Mouse (Mus musculus) midbrain, embryonic 15.5 days (tissue): ENCODE data around the gene Lgals3bp. TPM values are rescaled to one million over a fixed set of nuclear protein-coding genes. Genes with fewer than 3 reads are reported as not detected.

ENCODE experiments used
- ATAC-seq: fragments of 200-750 bp; cut with Nextera tagmentation; replicated peaks from 2 replicates; pipeline ENCODE4 v1.8.0; 2017; ENCODE audit warnings: moderate TSS enrichment
- H3K27ac ChIP-seq: fragments of 300-500 bp; sonication (generic); 2 replicates; pipeline ENCODE4 v1.5.1; 2015; ENCODE audit warnings: mild to moderate bottlenecking, inconsistent platforms
- H3K27me3 ChIP-seq: fragments of 300-500 bp; sonication (generic); replicated peaks from 2 replicates; pipeline ENCODE4 v1.6.1; 2015; ENCODE audit warnings: inconsistent platforms
- H3K36me3 ChIP-seq: fragments of 300-500 bp; sonication (generic); replicated peaks from 2 replicates; pipeline ENCODE4 v1.6.1; 2015; ENCODE audit warnings: inconsistent platforms
- H3K4me1 ChIP-seq: fragments of 300-500 bp; sonication (generic); 2 replicates; pipeline ENCODE4 v1.6.1; 2015; ENCODE audit warnings: inconsistent platforms
- H3K4me2 ChIP-seq: fragments of 300-500 bp; sonication (generic); 2 replicates; pipeline ENCODE4 v1.6.1; 2015; ENCODE audit warnings: inconsistent platforms, mild to moderate bottlenecking, moderate library complexity
- H3K4me3 ChIP-seq: fragments of 300-500 bp; sonication (generic); 2 replicates; pipeline ENCODE4 v1.5.1; 2015; ENCODE audit warnings: mild to moderate bottlenecking, inconsistent platforms
- H3K9ac ChIP-seq: fragments of 300-500 bp; sonication (generic); 2 replicates; pipeline ENCODE4 v1.6.1; 2015; ENCODE audit warnings: mild to moderate bottlenecking, inconsistent platforms
- H3K9me3 ChIP-seq: fragments of 300-500 bp; sonication (generic); 2 replicates; pipeline ENCODE4 v1.6.1; 2016; ENCODE audit warnings: inconsistent platforms
- WGBS: fragments of 180-500 bp; shearing (Covaris S2); methylation state at CpG from one replicate; pipeline ENCODE4 v1.1.7; 2015; ENCODE audit warnings: mixed read lengths; 5-methylcytosine and 5-hydroxymethylcytosine counted together
- polyA plus RNA-seq: library from polyadenylated mRNA; unstranded; fragments of >200 nt; fragmentation: Nextera tagmentation; extraction: Ambion mirVana; gene quantifications from 2 replicates; pipeline ENCODE4 v1.2.1, GENCODE M21; 2015

Lgals3bp gene
- 5.1 and 6.7 TPM in 2 replicates for polyA plus RNA-seq

DNA sequence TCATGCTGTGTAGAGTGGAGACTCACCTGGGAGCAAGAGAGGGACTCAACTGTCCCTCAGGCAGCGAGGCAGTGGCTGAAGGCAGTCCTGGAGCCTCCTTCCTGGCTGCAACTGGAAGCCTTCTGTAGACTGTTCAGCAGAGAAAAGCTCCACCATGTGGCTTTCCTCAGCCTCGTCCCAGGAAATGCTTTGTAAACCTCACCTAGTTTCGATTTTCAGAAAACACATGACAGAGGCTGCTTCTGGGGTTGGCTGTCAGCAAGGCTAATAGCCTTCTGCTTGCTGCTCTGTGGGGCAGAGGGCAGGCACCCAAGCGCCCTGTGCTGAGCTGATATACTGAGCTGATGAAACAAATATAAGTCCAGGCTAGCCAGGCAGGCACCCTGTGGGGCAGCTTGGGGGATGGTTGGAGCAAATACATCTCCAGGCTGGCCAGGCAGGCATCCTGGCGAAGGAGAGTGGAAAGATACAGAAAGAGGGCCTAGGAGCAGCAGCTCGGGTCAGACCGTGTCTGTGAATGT lies at the start of gene Lgals3bp:
TSS of gene Lgals3bp (minus strand) at position 333 of the 521 bp plus-strand sequence.
- no peak within 1 kb of the TSS for H3K4me2 ChIP-seq
- H3K9ac ChIP-seq = no peak within 1 kb of the TSS
- no peak within 1 kb of the TSS for H3K4me3 ChIP-seq
- WGBS = 61% methylated on average over 7 of the region's 7 CpGs
- no peaks in the 10 kb centered on the region for H3K27me3 ChIP-seq
- no peaks in the 10 kb centered on the region for H3K9me3 ChIP-seq
- no peaks in the 10 kb centered on the region for H3K4me1 ChIP-seq
- no peak for ATAC-seq
- no peak within 1 kb of the TSS for H3K27ac ChIP-seq
- peaks cover 12% of the 10 kb centered on the region; the same call in 1 of the 2 replicates for H3K36me3 ChIP-seq

DNA sequence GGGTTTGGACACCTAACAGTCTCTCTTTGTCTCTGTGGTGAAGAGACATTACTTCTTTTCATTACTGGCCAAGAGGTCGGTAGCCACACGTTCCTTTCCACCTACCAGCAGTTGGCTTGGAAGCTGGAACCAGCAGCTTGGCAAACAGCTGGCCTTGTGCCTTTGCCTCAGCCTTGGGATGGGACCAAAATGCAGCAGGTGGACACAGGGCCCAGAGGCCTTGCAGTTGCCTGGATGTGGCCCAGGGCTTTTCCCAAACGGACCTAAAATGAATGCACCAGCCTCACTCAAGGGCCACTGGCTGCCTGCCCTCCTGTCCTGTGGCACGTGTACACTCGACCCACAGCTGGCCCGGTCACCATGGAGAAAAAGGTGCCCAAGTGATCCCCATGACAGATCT lies 49.3 kb upstream of the Lgals3bp start:
- Histone ChIP-seq H3K27ac (no peak overlapping the region), H3K9me3 (no peaks in the 10 kb centered on the region), H3K4me3 (no peak overlapping the region), H3K9ac (no peak overlapping the region), H3K4me1 (no peaks in the 10 kb centered on the region), H3K4me2 (no peak overlapping the region), H3K27me3 (no peaks in the 10 kb centered on the region), H3K36me3 (no peaks in the 10 kb centered on the region)
- WGBS = 91% methylated on average over 6 of the region's 6 CpGs
- ATAC-seq = no peak

DNA sequence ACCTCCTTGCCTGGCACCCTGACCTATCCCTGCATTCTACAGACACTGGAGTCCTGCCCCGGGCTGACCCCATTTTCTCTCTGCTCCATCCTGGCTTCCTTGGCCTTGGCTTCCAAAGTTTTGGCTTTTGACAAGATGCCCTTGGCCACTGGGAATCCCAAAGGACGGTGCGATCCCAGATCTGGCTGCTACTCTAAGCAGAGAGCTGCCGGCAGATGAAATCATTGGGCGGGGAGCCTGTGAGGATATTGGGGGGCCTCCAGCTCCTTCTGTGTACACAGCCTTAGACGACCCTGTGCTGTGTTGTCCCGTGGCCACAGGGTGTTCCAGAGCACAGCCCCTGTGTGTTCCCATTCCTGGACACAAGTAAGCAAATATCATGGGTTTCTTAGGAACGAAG lies 46.5 kb upstream of the Lgals3bp start:
- Histone ChIP-seq H3K27me3 (peaks cover 8% of the 10 kb centered on the region; the same call in 1 of the 2 replicates), H3K27ac (no peak overlapping the region), H3K4me3 (no peak overlapping the region), H3K4me1 (0 out of 2 replicates have a peak, but pooled peaks cover 3% of the 10 kb centered on the region), H3K4me2 (no peak overlapping the region), H3K9ac (no peak overlapping the region), H3K36me3 (no peaks in the 10 kb centered on the region), H3K9me3 (no peaks in the 10 kb centered on the region)
- no peak for ATAC-seq
- 86% methylated on average over 8 of the region's 8 CpGs for WGBS

DNA sequence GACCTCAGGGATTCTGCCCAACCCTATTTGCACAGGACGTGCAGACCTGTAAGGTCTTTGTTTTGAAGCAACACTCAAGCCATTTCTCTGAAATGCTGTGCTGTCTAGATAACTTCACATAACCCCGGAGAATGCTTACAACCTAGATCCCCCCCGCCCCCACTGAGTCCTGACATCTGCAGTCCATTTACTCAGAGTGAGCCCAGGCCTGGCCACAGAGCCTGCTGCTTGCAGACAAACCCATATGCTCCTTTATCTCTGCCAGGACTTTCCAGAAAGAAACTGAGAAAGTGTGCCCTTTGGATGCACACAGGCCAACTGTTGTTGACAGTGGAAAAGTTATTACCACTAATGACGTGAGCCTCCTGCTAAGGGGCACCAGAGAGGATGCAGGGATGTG lies 45.5 kb upstream of the Lgals3bp start:
- no peak for ATAC-seq
- no peaks in the 10 kb centered on the region for H3K36me3 ChIP-seq
- 80% methylated on average over 4 of the region's 4 CpGs for WGBS
- H3K4me2 ChIP-seq = no peak overlapping the region
- H3K4me1 ChIP-seq = peaks cover 10% of the 10 kb centered on the region
- H3K27ac ChIP-seq = no peak overlapping the region
- no peak overlapping the region for H3K9ac ChIP-seq
- H3K4me3 ChIP-seq = no peak overlapping the region
- peaks cover 8% of the 10 kb centered on the region; the same call in 1 of the 2 replicates for H3K27me3 ChIP-seq
- H3K9me3 ChIP-seq = no peaks in the 10 kb centered on the region

DNA sequence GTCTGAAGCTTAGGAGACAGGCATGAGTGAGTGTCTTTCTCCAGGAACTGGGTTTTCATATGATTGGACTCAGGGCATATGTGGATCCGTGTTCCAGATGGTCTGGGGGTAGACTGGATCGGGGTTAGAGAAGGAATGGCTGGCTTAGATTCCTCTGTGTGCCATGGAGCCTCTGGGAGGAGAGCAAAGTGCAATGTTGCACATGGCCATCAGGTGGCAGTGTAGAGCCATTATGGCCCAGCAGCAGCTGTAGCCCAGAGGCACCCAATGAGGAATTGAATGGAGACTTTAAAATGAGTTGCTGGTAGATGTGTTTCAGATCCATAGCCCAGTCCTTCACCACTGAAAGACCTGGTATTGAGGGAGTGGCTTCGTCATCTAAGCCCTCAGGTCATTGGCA lies 44.0 kb upstream of the Lgals3bp start:
- Histone ChIP-seq H3K9me3 (no peaks in the 10 kb centered on the region), H3K4me1 (peaks cover 10% of the 10 kb centered on the region), H3K27ac (no peak overlapping the region), H3K36me3 (no peaks in the 10 kb centered on the region), H3K9ac (no peak overlapping the region), H3K4me3 (no peak overlapping the region), H3K27me3 (peaks cover 8% of the 10 kb centered on the region; the same call in 1 of the 2 replicates), H3K4me2 (no peak overlapping the region)
- 15% methylated on average over 3 of the region's 3 CpGs for WGBS
- peak; percentile 62 for ATAC-seq

DNA sequence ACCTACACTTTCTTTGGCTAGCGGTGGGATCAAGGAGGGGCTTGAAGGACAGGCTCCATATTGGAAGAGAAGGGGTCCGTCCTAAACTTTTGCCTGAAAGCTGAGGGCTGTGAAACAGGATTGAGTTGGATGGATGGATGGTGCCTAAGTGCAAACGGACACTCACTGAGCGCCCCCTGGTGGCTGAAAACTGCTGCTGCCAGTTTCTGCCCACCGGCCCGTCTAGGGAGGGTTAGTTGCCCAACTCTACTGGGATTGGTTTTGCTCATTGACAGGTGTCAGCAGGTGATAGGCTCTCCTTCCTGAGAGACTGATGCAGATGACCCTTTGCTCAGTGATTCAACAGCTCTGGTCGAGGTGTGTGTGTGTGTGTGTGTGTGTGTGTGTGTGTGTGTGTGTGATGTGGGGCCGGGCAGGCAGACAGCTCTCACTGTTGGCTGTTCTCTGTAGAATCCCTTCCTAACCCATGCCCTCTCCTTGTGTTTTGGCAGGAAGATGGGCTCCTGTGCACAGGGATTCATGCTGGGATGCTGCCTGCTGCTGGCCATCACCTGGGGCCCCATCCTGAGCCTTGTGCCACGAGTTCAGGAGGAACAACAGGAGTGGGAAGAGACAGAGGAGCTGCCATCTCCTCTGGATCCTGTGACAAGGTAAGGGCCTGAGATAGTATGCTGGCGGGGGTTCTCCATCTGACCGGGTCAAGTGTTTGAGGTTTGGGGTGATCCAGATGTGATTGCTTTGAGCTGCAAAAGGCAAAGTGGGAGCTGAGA lies 41.5 kb upstream of the Lgals3bp start:
- WGBS = 34% methylated on average over 11 of the region's 11 CpGs
- H3K27me3 ChIP-seq = peaks cover 8% of the 10 kb centered on the region; the same call in 1 of the 2 replicates
- 0 out of 2 replicates have a peak, but pooled peaks have one; percentile 16 for ATAC-seq
- H3K4me1 ChIP-seq = peaks cover 24% of the 10 kb centered on the region
- H3K4me2 ChIP-seq = no peak overlapping the region
- H3K4me3 ChIP-seq = no peak overlapping the region
- no peaks in the 10 kb centered on the region for H3K36me3 ChIP-seq
- no peaks in the 10 kb centered on the region for H3K9me3 ChIP-seq
- no peak overlapping the region for H3K9ac ChIP-seq
- no peak overlapping the region for H3K27ac ChIP-seq

DNA sequence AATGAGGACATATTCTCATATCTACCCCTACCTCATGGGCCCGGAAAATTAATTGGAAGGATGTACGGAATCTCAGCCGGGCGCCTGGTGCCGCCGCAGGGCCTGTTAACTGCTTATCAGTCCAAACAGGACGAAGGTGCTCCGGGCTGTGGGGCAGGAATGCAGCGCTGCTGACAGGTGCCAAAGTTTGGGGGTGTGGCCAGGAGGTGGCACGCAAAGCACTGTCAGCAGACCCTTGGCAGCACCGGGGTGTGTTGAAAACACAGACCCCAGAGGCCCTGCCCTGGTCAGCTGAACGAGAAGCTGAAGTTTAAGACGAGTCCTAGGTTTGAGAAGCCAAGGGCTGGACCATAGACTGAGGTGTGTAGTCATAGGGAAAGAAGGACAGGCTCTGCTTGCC lies 40.8 kb upstream of the Lgals3bp start:
- H3K36me3 ChIP-seq = no peaks in the 10 kb centered on the region
- 71% methylated on average over 13 of the region's 13 CpGs for WGBS
- H3K9me3 ChIP-seq = no peaks in the 10 kb centered on the region
- no peak overlapping the region for H3K4me3 ChIP-seq
- no peak overlapping the region for H3K9ac ChIP-seq
- peaks cover 8% of the 10 kb centered on the region; the same call in 1 of the 2 replicates for H3K27me3 ChIP-seq
- no peak overlapping the region for H3K27ac ChIP-seq
- H3K4me1 ChIP-seq = peaks cover 27% of the 10 kb centered on the region
- no peak overlapping the region for H3K4me2 ChIP-seq
- no peak for ATAC-seq

DNA sequence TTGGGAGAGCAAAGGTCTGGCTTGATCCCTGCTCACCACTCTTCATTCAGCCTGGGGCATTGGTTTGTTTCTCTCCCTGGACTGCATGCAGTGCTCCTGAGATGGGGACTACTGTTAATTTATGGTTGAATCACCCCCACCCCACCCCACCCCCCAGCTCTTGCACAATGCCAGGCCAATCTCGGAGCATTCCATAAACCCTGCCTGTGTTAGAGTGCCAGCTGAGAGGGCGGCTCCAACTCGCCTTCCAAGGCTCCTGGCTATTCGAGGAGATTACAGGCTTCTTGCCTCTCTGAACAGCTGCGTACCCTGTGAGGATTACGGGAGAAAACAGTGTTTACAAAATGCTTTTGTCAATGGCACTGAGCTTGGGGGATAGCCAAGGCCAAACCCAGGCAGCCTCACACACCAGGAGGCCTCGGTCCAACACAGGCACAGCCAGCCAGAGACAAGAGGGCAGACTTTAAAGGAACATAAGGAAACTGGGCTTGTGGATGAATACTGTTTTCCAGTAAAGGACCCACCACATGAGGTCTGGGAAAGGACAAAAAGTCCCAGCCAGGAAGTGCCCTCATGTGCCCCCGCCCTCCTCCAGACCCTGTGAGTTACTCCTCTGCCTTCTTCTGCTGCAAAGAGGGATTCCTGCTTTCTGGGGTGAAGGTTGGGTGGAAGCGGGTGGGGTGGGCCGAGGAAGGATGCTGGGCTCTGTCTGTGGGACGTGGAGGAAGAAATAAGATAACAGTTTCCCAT lies 36.9 kb upstream of the Lgals3bp start:
- H3K9ac ChIP-seq = no peak overlapping the region
- no peaks in the 10 kb centered on the region for H3K36me3 ChIP-seq
- peak overlapping the region; percentile 60 for H3K27ac ChIP-seq
- peak; percentile 72 for ATAC-seq
- peaks cover 37% of the 10 kb centered on the region for H3K4me1 ChIP-seq
- no peak overlapping the region for H3K4me2 ChIP-seq
- 11% methylated on average over 11 of the region's 11 CpGs for WGBS
- no peak overlapping the region for H3K4me3 ChIP-seq
- H3K27me3 ChIP-seq = peaks cover 4% of the 10 kb centered on the region; the same call in 1 of the 2 replicates
- no peaks in the 10 kb centered on the region for H3K9me3 ChIP-seq

DNA sequence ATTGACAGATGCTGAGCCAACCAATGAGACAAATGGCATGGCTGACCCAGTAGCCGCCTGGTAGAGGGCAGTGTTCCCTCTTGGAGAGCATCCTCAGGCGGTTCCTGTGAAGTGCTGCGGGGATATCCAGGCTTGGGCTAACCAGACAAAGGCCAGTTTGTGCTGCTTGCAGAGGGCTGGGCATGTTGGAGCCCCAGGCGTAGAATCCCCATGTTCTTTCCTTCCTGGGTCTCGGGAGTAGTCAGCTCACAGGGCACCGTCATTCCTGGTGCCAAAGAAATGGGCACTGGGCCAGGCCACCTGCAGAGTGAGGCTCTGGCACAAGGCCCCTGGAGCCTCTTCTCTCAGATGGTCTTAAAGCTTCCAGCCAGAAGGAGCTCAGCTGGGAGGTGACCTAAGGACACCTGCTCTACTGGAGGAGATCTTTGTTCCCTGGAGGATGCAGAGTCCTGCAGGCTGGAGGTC lies 34.6 kb upstream of the Lgals3bp start:
- 0 out of 2 replicates have a peak, but pooled peaks have one; percentile 21 for ATAC-seq
- Histone ChIP-seq H3K4me3 (no peak overlapping the region), H3K9me3 (no peaks in the 10 kb centered on the region), H3K27ac (no peak overlapping the region), H3K36me3 (no peaks in the 10 kb centered on the region), H3K4me2 (no peak overlapping the region), H3K4me1 (peaks cover 32% of the 10 kb centered on the region), H3K9ac (no peak overlapping the region), H3K27me3 (no peaks in the 10 kb centered on the region)
- WGBS = 23% methylated on average over 6 of the region's 6 CpGs

DNA sequence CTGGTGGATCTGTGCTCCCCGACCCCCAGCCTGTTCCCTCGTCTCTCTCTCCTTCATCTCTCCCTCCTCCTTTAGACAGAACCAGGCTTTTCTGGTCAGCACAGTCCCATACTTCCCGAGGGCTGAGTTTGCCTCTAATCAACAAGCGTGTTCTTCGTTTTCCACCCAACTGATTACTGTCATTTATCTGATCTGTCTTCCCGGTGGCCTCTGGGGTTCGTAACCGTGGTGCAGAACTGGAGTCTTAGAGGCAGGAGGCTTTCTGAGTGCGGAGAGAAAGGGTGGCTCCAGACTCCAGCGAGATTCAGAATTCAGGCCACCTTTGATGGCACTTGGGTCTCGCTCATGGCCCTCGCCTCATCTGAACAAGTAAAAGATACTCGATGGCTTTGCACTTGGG lies 32.2 kb upstream of the Lgals3bp start:
- WGBS = 53% methylated on average over 13 of the region's 13 CpGs
- Histone ChIP-seq H3K4me1 (peaks cover 30% of the 10 kb centered on the region), H3K36me3 (no peaks in the 10 kb centered on the region), H3K27me3 (no peaks in the 10 kb centered on the region), H3K4me3 (no peak overlapping the region), H3K9ac (no peak overlapping the region), H3K27ac (no peak overlapping the region), H3K9me3 (no peaks in the 10 kb centered on the region), H3K4me2 (peak overlapping the region; percentile 5; the same call in 1 of the 2 replicates)
- ATAC-seq = no peak

DNA sequence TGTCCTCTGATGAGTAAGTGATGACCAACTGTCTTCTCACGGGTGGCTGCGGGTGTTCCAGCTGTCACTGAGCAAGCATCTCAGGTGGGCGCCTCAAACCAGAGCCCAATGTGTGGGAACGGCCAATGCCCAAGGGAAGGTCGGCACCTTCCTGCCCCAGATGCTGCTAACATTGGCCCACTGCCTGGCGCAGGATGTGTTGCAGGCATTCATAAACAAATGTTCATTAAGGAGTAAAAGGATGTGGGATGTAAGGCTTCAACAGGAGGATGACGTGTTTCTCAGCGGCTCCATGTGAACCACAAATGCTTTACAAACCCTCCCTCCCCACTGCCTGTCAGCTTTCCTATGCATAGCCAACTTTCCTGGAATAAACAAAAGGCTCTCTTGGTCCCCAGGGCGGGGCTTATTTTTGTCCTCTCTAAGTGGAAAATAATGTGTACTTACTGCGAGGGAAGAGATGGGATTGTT lies 31.5 kb upstream of the Lgals3bp start:
- no peak overlapping the region for H3K9ac ChIP-seq
- no peaks in the 10 kb centered on the region for H3K36me3 ChIP-seq
- H3K27me3 ChIP-seq = no peaks in the 10 kb centered on the region
- no peak overlapping the region for H3K4me3 ChIP-seq
- no peak overlapping the region for H3K27ac ChIP-seq
- WGBS = 65% methylated on average over 10 of the region's 10 CpGs
- H3K4me2 ChIP-seq = peak overlapping the region; percentile 5; the same call in 1 of the 2 replicates
- no peak for ATAC-seq
- no peaks in the 10 kb centered on the region for H3K9me3 ChIP-seq
- H3K4me1 ChIP-seq = peaks cover 30% of the 10 kb centered on the region
